Mouse (Mus musculus) lung, adult 10 weeks (tissue): Measurements from ENCODE around the gene Cox4i2. TPM values are rescaled to one million over a fixed set of nuclear protein-coding genes. Genes with fewer than 3 reads are reported as not detected.

Experiments
- polyA plus RNA-seq: library from polyadenylated mRNA; stranded (reverse); fragments of 350-450 nt; fragmentation: Illumina TruSeq; extraction: RNeasy Lipid Tissue Mini Kit (QIAGEN cat#74804); gene quantifications from one replicate; pipeline ENCODE4 v1.2.3, GENCODE M21; 2014; ENCODE audit warnings: low read depth, low replicate concordance; ENCODE audit not compliant: insufficient read depth

Gene Cox4i2
- polyA plus RNA-seq = 150 TPM

DNA sequence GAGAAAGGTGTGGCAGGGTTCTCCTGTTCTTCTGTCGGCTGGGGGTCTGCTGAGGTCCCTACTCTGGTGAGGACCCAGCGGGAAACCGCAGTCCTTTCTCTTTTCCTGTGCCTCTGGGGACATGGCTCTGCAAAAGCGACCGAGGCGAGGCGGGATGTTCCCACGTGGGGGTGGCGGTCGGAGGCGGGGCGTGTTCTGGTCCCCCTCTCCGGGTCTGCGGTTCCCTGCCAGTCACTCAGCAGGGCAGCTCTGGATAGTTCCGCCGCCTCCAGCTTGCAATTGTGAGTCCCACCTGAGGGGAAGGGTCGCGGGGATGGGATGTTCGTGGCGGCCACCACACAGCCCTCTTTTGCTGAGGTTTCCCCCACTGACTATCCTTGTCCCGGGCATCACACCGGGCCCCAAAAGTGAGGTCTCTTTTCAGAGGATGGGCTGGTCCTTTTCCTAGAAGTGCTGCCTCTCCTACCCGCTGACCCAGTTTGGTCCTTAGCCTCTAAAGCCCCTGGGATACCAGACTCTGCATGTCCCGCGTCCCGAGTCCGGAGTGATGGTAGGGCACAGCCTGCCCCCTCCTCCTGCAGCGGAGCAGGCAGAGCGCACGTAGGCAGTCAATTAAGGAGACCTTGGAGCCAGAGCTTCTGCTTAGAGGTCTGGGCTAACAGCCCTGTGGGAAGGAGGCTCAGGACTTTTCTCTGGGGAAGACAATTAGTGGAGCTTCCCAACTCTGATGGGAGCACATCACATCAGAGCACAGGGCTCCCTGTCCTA, at the start of gene Cox4i2:
Gene Cox4i2 (plus strand): TSS at position 230 of the 768 bp plus-strand sequence.

DNA sequence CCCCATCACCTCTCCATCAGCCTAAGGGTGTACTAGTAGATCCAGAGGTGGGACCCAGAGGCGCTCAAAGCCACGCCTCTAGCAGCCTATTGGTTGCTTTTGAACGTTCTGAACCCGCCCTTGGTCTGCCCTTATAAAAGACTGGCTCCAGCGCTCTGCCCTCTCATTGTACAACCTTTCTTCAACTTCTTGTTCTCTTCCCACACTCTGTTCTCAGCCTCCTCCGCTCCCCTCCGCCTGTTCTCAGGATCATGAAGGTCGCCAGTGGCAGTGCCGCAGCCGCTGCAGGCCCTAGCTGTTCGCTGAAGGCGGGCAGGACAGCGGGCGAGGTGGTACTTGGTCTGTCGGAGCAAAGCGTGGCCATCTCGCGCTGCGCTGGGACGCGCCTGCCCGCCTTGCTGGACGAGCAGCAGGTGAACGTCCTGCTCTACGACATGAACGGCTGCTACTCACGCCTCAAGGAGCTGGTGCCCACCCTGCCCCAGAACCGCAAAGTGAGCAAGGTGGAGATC, 17.8 kb upstream of the Cox4i2 start, which contains the start of gene Id1:
Gene Id1 (plus strand): TSS at position 162 of the 512 bp plus-strand sequence.

Other genes starting within 250 kb of the Cox4i2 start
- gene Defb26, start 242.5 kb upstream of the Cox4i2 start, polyA plus RNA-seq = not detected
- gene Defb28, start 235.9 kb upstream of the Cox4i2 start, polyA plus RNA-seq = not detected
- gene Defb29, start 214.1 kb upstream of the Cox4i2 start, polyA plus RNA-seq = not detected
- not detected for gene Gm17416, start 184.8 kb upstream of the Cox4i2 start, polyA plus RNA-seq
- gene Defb21, start 181.4 kb upstream of the Cox4i2 start, polyA plus RNA-seq = not detected
- gene Defb19, start 173.9 kb upstream of the Cox4i2 start, polyA plus RNA-seq = not detected
- gene Defb45, start 154.8 kb upstream of the Cox4i2 start, polyA plus RNA-seq = not detected
- gene Defb36, start 149.8 kb upstream of the Cox4i2 start, polyA plus RNA-seq = not detected
- gene Defb25, start 131.1 kb upstream of the Cox4i2 start, polyA plus RNA-seq = 2.9 TPM
- 10.7 TPM for gene Rem1, start 127.2 kb upstream of the Cox4i2 start, polyA plus RNA-seq
- 64.5 TPM for gene H13, start 84.7 kb upstream of the Cox4i2 start, polyA plus RNA-seq
- gene Mcts2, start 67.1 kb upstream of the Cox4i2 start, polyA plus RNA-seq = 6.4 TPM
- 241 TPM for gene Id1, start 17.9 kb upstream of the Cox4i2 start, polyA plus RNA-seq
- gene Bcl2l1, start 77.6 kb downstream of the Cox4i2 start, polyA plus RNA-seq = 66.6 TPM
- gene Tpx2, start 93.8 kb downstream of the Cox4i2 start, polyA plus RNA-seq = 1.0 TPM
- gene Mylk2, start 157.2 kb downstream of the Cox4i2 start, polyA plus RNA-seq = 0.24 TPM
- 5.9 TPM for gene Foxs1, start 179.0 kb downstream of the Cox4i2 start, polyA plus RNA-seq
- gene Dusp15, start 197.5 kb downstream of the Cox4i2 start, polyA plus RNA-seq = not detected
- gene Ttll9, start 208.3 kb downstream of the Cox4i2 start, polyA plus RNA-seq = 2.7 TPM